Mouse (Mus musculus) ZHBTc4 (cell line): ENCODE measurements around the gene Tspan1.

Experiments
- DNase-seq: peaks from one replicate; pipeline ENCODE4 v3.0.0-alpha.2; 2011; ENCODE audit warnings: low read depth, low spot score

The Tspan1 gene

GRCm38 (mm10) chr4:116127956-116128355 lies 39.4 kb downstream of the Tspan1 start:
- DNase-seq, result peak; percentile 20

DNA sequence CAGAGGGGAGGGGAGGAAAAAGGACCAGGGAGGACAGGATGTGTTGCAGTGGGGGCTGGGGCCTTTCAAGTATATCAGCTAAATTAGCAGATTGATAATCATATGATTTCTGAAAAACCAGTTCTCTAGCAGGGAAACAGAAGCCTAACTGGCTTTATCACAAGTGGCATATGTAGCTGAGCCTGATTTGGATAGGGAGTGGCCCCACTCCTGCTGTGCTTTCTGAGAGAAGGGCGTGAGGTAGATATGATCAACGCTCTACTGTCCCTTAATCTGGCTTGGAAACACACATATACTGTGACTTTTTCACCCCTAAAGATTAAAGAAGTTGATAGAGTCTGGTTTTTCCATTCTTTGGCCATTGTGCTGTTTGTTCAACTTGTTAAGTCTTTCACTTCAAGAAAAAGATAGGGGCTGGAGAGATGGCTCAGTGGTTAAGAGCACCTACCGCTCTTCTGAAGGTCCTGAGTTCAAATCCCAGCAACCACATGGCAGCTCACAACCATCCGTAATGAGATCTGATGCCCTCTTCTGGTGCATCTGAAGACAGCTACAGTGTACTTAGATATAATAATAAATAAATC lies 41.5 kb downstream of the Tspan1 start:
- DNase-seq, result no peak

- DNase-seq, result peak; percentile 99
Observed at GRCm38 (mm10) chr4:116123602-116124519, 43.5 kb downstream of the Tspan1 start, which contains the start of the genes Rad54l and Pomgnt1. TSS of gene Rad54l (minus strand) at chr4:116123690. TSS of gene Pomgnt1 (plus strand) at chr4:116123840.

- DNase-seq, result peak; percentile 51
Observed at GRCm38 (mm10) chr4:116122762-116123161, 44.6 kb downstream of the Tspan1 start.
